Mouse (Mus musculus): ENCODE measurements at regions not wholly inside any gene's neighbourhood (a gene's known extent, or its start where the extent isn't known, plus 50 kb on each side); places are given as distances from the start of the nearest gene placed in this dataset.

- no peak overlapping the region for H3K27ac ChIP-seq (ENCODE audit: low read length)
- no peaks in the 10 kb centered on the region for H3K9me3 ChIP-seq (ENCODE audit: control insufficient read depth, low read length)
- 58% methylated on average over 7 of the region's 7 CpGs for WGBS
- H3K27me3 ChIP-seq (replicated peaks; ENCODE audit: control insufficient read depth, insufficient read depth, low read length), result no peaks in the 10 kb centered on the region
- H3K4me3 ChIP-seq (replicated peaks; ENCODE audit: low read length), result no peak overlapping the region
- ATAC-seq, result no peak
- no peak overlapping the region for H3K4me2 ChIP-seq (ENCODE audit: low read length)
- no peaks in the 10 kb centered on the region for H3K36me3 ChIP-seq (ENCODE audit: control insufficient read depth, insufficient read depth)
- no peaks in the 10 kb centered on the region for H3K4me1 ChIP-seq (replicated peaks; ENCODE audit: control insufficient read depth, insufficient read depth, low read length)
- no peak overlapping the region for H3K9ac ChIP-seq (replicated peaks; ENCODE audit: low read depth, low read length)
These were observed 90.2 kb downstream of the Sec23ip start for GRCm38 (mm10) chr7:128834894-128835293.

GRCm38 (mm10) chr7:128836435-128836834, 91.7 kb downstream of the Sec23ip start:
- no peaks in the 10 kb centered on the region for H3K9me3 ChIP-seq (ENCODE audit: control insufficient read depth, low read length)
- H3K27ac ChIP-seq (ENCODE audit: low read length), result no peak overlapping the region
- H3K4me1 ChIP-seq (replicated peaks; ENCODE audit: control insufficient read depth, insufficient read depth, low read length), result no peaks in the 10 kb centered on the region
- 83% methylated on average over 6 of the region's 6 CpGs for WGBS
- no peak overlapping the region for H3K4me2 ChIP-seq (ENCODE audit: low read length)
- no peak for ATAC-seq
- no peaks in the 10 kb centered on the region for H3K27me3 ChIP-seq (replicated peaks; ENCODE audit: control insufficient read depth, insufficient read depth, low read length)
- H3K4me3 ChIP-seq (replicated peaks; ENCODE audit: low read length), result no peak overlapping the region
- H3K9ac ChIP-seq (replicated peaks; ENCODE audit: low read depth, low read length), result no peak overlapping the region
- H3K36me3 ChIP-seq (ENCODE audit: control insufficient read depth, insufficient read depth), result no peaks in the 10 kb centered on the region

- 92% methylated on average over 10 of the region's 10 CpGs for WGBS
- no peaks in the 10 kb centered on the region for H3K27me3 ChIP-seq (replicated peaks; ENCODE audit: control insufficient read depth, insufficient read depth, low read length)
- no peaks in the 10 kb centered on the region for H3K36me3 ChIP-seq (ENCODE audit: control insufficient read depth, insufficient read depth)
- H3K27ac ChIP-seq (ENCODE audit: low read length), result no peak overlapping the region
- no peak overlapping the region for H3K4me3 ChIP-seq (replicated peaks; ENCODE audit: low read length)
- H3K9me3 ChIP-seq (ENCODE audit: control insufficient read depth, low read length), result no peaks in the 10 kb centered on the region
- no peak overlapping the region for H3K9ac ChIP-seq (replicated peaks; ENCODE audit: low read depth, low read length)
- H3K4me2 ChIP-seq (ENCODE audit: low read length), result no peak overlapping the region
- no peak for ATAC-seq
- H3K4me1 ChIP-seq (replicated peaks; ENCODE audit: control insufficient read depth, insufficient read depth, low read length), result no peaks in the 10 kb centered on the region
These were observed 97.8 kb downstream of the Sec23ip start for GRCm38 (mm10) chr7:128842561-128842960.

GRCm38 (mm10) chr7:128843576-128843975, 98.8 kb downstream of the Sec23ip start:
- H3K27me3 ChIP-seq (replicated peaks; ENCODE audit: control insufficient read depth, insufficient read depth, low read length), result no peaks in the 10 kb centered on the region
- no peak overlapping the region for H3K4me3 ChIP-seq (replicated peaks; ENCODE audit: low read length)
- H3K4me1 ChIP-seq (replicated peaks; ENCODE audit: control insufficient read depth, insufficient read depth, low read length), result no peaks in the 10 kb centered on the region
- no peak for ATAC-seq
- WGBS, result 87% methylated on average over 9 of the region's 9 CpGs
- H3K36me3 ChIP-seq (ENCODE audit: control insufficient read depth, insufficient read depth), result no peaks in the 10 kb centered on the region
- H3K9ac ChIP-seq (replicated peaks; ENCODE audit: low read depth, low read length), result no peak overlapping the region
- H3K4me2 ChIP-seq (ENCODE audit: low read length), result no peak overlapping the region
- H3K9me3 ChIP-seq (ENCODE audit: control insufficient read depth, low read length), result no peaks in the 10 kb centered on the region
- H3K27ac ChIP-seq (ENCODE audit: low read length), result no peak overlapping the region

GRCm38 (mm10) chr7:128849261-128849660, 104.5 kb downstream of the Sec23ip start:
- Histone ChIP-seq H3K9me3 (ENCODE audit: control insufficient read depth, low read length) (no peaks in the 10 kb centered on the region), H3K4me3 (replicated peaks; ENCODE audit: low read length) (no peak overlapping the region), H3K9ac (replicated peaks; ENCODE audit: low read depth, low read length) (no peak overlapping the region), H3K27me3 (replicated peaks; ENCODE audit: control insufficient read depth, insufficient read depth, low read length) (no peaks in the 10 kb centered on the region), H3K4me2 (ENCODE audit: low read length) (no peak overlapping the region), H3K36me3 (ENCODE audit: control insufficient read depth, insufficient read depth) (no peaks in the 10 kb centered on the region), H3K4me1 (replicated peaks; ENCODE audit: control insufficient read depth, insufficient read depth, low read length) (peaks cover 2% of the 10 kb centered on the region; the same call in 1 of the 2 replicates), H3K27ac (ENCODE audit: low read length) (no peak overlapping the region)
- 0% methylated on average over 3 of the region's 3 CpGs for WGBS
- no peak for ATAC-seq

GRCm38 (mm10) chr7:128854193-128854592, 109.5 kb downstream of the Sec23ip start:
- peak; percentile 86 for ATAC-seq
- 43% methylated on average over 4 of the region's 4 CpGs for WGBS
- H3K36me3 ChIP-seq (ENCODE audit: control insufficient read depth, insufficient read depth), result no peaks in the 10 kb centered on the region

GRCm38 (mm10) chr7:128854690-128855343, 110.1 kb downstream of the Sec23ip start:
- Histone ChIP-seq H3K27me3 (replicated peaks; ENCODE audit: control insufficient read depth, insufficient read depth, low read length) (no peaks in the 10 kb centered on the region), H3K9ac (replicated peaks; ENCODE audit: low read depth, low read length) (no peak overlapping the region), H3K27ac (ENCODE audit: low read length) (no peak overlapping the region), H3K4me1 (replicated peaks; ENCODE audit: control insufficient read depth, insufficient read depth, low read length) (peaks cover 9% of the 10 kb centered on the region), H3K4me3 (replicated peaks; ENCODE audit: low read length) (no peak overlapping the region), H3K36me3 (ENCODE audit: control insufficient read depth, insufficient read depth) (no peaks in the 10 kb centered on the region), H3K4me2 (ENCODE audit: low read length) (no peak overlapping the region), H3K9me3 (ENCODE audit: control insufficient read depth, low read length) (no peaks in the 10 kb centered on the region)
- ATAC-seq, result peak; percentile 68
- WGBS, result 38% methylated on average over 18 of the region's 18 CpGs

More at GRCm38 (mm10) chr7:128854193-128854592, 109.5 kb downstream of the Sec23ip start:
- Histone ChIP-seq H3K4me2 (ENCODE audit: low read length) (no peak overlapping the region), H3K4me3 (replicated peaks; ENCODE audit: low read length) (no peak overlapping the region), H3K4me1 (replicated peaks; ENCODE audit: control insufficient read depth, insufficient read depth, low read length) (peaks cover 9% of the 10 kb centered on the region), H3K27me3 (replicated peaks; ENCODE audit: control insufficient read depth, insufficient read depth, low read length) (no peaks in the 10 kb centered on the region), H3K9me3 (ENCODE audit: control insufficient read depth, low read length) (no peaks in the 10 kb centered on the region), H3K27ac (ENCODE audit: low read length) (no peak overlapping the region), H3K9ac (replicated peaks; ENCODE audit: low read depth, low read length) (no peak overlapping the region)

- 0% methylated on average over 3 of the region's 3 CpGs for WGBS
- H3K27ac ChIP-seq (ENCODE audit: low read length), result no peak overlapping the region
- no peaks in the 10 kb centered on the region for H3K9me3 ChIP-seq (ENCODE audit: control insufficient read depth, low read length)
- H3K36me3 ChIP-seq (ENCODE audit: control insufficient read depth, insufficient read depth), result no peaks in the 10 kb centered on the region
- H3K9ac ChIP-seq (replicated peaks; ENCODE audit: low read depth, low read length), result no peak overlapping the region
- peak; percentile 63; the same call in 1 of the 2 replicates for ATAC-seq
- no peak overlapping the region for H3K4me2 ChIP-seq (ENCODE audit: low read length)
- H3K27me3 ChIP-seq (replicated peaks; ENCODE audit: control insufficient read depth, insufficient read depth, low read length), result no peaks in the 10 kb centered on the region
- H3K4me1 ChIP-seq (replicated peaks; ENCODE audit: control insufficient read depth, insufficient read depth, low read length), result peaks cover 2% of the 10 kb centered on the region
- no peak overlapping the region for H3K4me3 ChIP-seq (replicated peaks; ENCODE audit: low read length)
These were observed 115.4 kb downstream of the Sec23ip start for GRCm38 (mm10) chr7:128860141-128860540.

- 23% methylated on average over 4 of the region's 4 CpGs for WGBS
- no peaks in the 10 kb centered on the region for H3K36me3 ChIP-seq (ENCODE audit: control insufficient read depth, insufficient read depth)
- no peaks in the 10 kb centered on the region for H3K9me3 ChIP-seq (ENCODE audit: control insufficient read depth, low read length)
- H3K27me3 ChIP-seq (replicated peaks; ENCODE audit: control insufficient read depth, insufficient read depth, low read length), result no peaks in the 10 kb centered on the region
- no peak overlapping the region for H3K9ac ChIP-seq (replicated peaks; ENCODE audit: low read depth, low read length)
- no peak overlapping the region for H3K4me3 ChIP-seq (replicated peaks; ENCODE audit: low read length)
- ATAC-seq, result peak; percentile 78
- no peak overlapping the region for H3K4me2 ChIP-seq (ENCODE audit: low read length)
- no peak overlapping the region for H3K27ac ChIP-seq (ENCODE audit: low read length)
- peaks cover 2% of the 10 kb centered on the region; the same call in 1 of the 2 replicates for H3K4me1 ChIP-seq (replicated peaks; ENCODE audit: control insufficient read depth, insufficient read depth, low read length)
These were observed 116.0 kb downstream of the Sec23ip start for GRCm38 (mm10) chr7:128860709-128861108.

GRCm38 (mm10) chr7:128861376-128861775, 116.6 kb downstream of the Sec23ip start:
- H3K9me3 ChIP-seq (ENCODE audit: control insufficient read depth, low read length), result no peaks in the 10 kb centered on the region
- H3K27me3 ChIP-seq (replicated peaks; ENCODE audit: control insufficient read depth, insufficient read depth, low read length), result no peaks in the 10 kb centered on the region
- ATAC-seq, result no peak
- peaks cover 2% of the 10 kb centered on the region; the same call in 1 of the 2 replicates for H3K4me1 ChIP-seq (replicated peaks; ENCODE audit: control insufficient read depth, insufficient read depth, low read length)
- H3K4me2 ChIP-seq (ENCODE audit: low read length), result no peak overlapping the region
- no peak overlapping the region for H3K4me3 ChIP-seq (replicated peaks; ENCODE audit: low read length)
- H3K36me3 ChIP-seq (ENCODE audit: control insufficient read depth, insufficient read depth), result no peaks in the 10 kb centered on the region
- no peak overlapping the region for H3K27ac ChIP-seq (ENCODE audit: low read length)
- no peak overlapping the region for H3K9ac ChIP-seq (replicated peaks; ENCODE audit: low read depth, low read length)
- WGBS, result 90% methylated on average over 8 of the region's 8 CpGs

Measured in forebrain, embryonic 16.5 days (tissue).